Mouse (Mus musculus) limb, embryonic 12.5 days (tissue): ENCODE measurements around the gene Pip5k1b. TPM values are rescaled to one million over a fixed set of nuclear protein-coding genes. Genes with fewer than 3 reads are reported as not detected.

Source experiments
- ATAC-seq: fragments of 200-750 bp; cut with Nextera tagmentation; 2 replicates; pipeline ENCODE4 v1.8.0; 2017; ENCODE audit warnings: low read depth, moderate TSS enrichment; ENCODE audit not compliant: insufficient number of reproducible peaks, insufficient read depth, low FRiP score, low TSS enrichment
- H3K27ac ChIP-seq: fragments of 300-500 bp; sonication (generic); 2 replicates; pipeline ENCODE4 v1.5.1; 2016; ENCODE audit warnings: mild to moderate bottlenecking, moderate library complexity
- H3K27me3 ChIP-seq: fragments of 300-500 bp; sonication (generic); 2 replicates; pipeline ENCODE4 v1.6.1; 2016; ENCODE audit warnings: mild to moderate bottlenecking, moderate library complexity
- H3K36me3 ChIP-seq: fragments of 300-500 bp; sonication (generic); 2 replicates; pipeline ENCODE4 v1.6.1; 2016; ENCODE audit warnings: mild to moderate bottlenecking, moderate library complexity
- H3K4me1 ChIP-seq: fragments of 300-500 bp; sonication (generic); replicated peaks from 2 replicates; pipeline ENCODE4 v1.6.1; 2016
- H3K4me2 ChIP-seq: fragments of 300-500 bp; sonication (generic); 2 replicates; pipeline ENCODE4 v1.6.1; 2016; ENCODE audit warnings: mild to moderate bottlenecking, moderate library complexity
- H3K4me3 ChIP-seq: fragments of 300-500 bp; sonication (generic); replicated peaks from 2 replicates; pipeline ENCODE4 v1.5.1; 2016; ENCODE audit warnings: mild to moderate bottlenecking
- H3K9ac ChIP-seq: fragments of 300-500 bp; sonication (generic); replicated peaks from 2 replicates; pipeline ENCODE4 v1.6.1; 2016; ENCODE audit warnings: mild to moderate bottlenecking, moderate library complexity
- H3K9me3 ChIP-seq: fragments of 300-500 bp; sonication (generic); 2 replicates; pipeline ENCODE4 v1.6.1; 2016; ENCODE audit warnings: mild to moderate bottlenecking, moderate library complexity
- WGBS: fragments of 180-500 bp; shearing (Covaris S2); methylation state at CpG from one replicate; pipeline ENCODE4 v1.1.7; 2016; 5-methylcytosine and 5-hydroxymethylcytosine counted together
- polyA plus RNA-seq: library from polyadenylated mRNA; unstranded; fragments of >200 nt; fragmentation: Nextera tagmentation; extraction: Ambion mirVana; gene quantifications from 2 replicates; pipeline ENCODE4 v1.2.1, GENCODE M21; 2016

Pip5k1b gene
- polyA plus RNA-seq, 1 experiment from 2014 or later = 0.56 TPM

DNA sequence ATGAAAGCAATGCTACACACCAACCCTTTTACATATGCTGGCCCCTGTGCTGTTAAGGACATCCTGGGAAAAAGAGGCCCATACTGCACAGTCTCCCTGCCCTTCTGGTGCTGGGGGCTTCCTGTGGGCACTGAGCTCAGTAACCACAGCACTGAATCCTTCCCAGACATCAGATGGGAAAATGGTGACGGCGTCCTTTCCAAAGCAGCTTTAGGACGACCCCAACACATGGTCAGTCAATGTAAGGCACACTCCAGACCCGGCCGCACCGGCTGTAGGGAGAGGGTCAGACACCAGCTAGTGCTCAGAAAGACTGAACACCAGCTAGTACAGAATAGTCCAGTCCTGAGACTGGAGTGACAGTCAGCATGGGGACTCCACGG lies 13.4 kb downstream of the Pip5k1b start:
- Histone ChIP-seq H3K4me2 (no peak overlapping the region), H3K9ac (no peak overlapping the region), H3K4me3 (no peak overlapping the region), H3K4me1 (no peaks in the 10 kb centered on the region), H3K27me3 (no peaks in the 10 kb centered on the region), H3K27ac (no peak overlapping the region), H3K9me3 (no peaks in the 10 kb centered on the region), H3K36me3 (no peaks in the 10 kb centered on the region)
- 93% methylated on average over 7 of the region's 7 CpGs for WGBS
- no peak for ATAC-seq

DNA sequence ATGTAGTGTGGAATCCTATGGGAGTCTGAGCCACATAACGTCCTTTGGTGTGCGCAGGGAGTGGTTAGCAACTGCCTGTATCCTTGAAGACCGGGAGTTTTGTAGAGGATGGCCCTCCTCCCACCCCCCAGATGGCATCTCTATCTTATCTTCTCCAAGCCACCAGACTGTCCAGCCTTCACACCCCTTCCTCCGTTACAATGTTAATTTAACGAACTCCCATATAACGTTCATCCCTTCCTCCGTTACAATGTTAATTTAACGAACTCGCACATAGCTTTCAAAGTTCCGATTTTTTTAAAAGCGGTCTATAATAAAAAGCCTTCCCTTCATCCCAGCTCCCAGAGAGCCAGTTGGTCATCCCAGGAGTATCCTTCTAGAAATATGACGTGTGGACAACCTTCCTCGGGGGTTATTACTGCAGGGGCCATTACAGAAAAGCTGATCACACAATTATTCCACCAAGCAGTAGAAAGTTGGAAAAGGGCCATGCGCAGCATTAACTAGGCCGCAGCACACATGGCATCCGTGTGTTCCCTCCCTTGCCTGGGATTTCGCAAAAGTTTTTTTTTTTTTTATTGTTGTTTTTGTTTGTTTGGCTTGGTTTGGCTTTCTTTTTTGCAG lies 13.9 kb downstream of the Pip5k1b start:
- Histone ChIP-seq H3K27me3 (no peaks in the 10 kb centered on the region), H3K27ac (no peak overlapping the region), H3K4me2 (no peak overlapping the region), H3K4me1 (no peaks in the 10 kb centered on the region), H3K36me3 (no peaks in the 10 kb centered on the region), H3K9me3 (no peaks in the 10 kb centered on the region), H3K9ac (no peak overlapping the region), H3K4me3 (no peak overlapping the region)
- no peak for ATAC-seq
- WGBS = 78% methylated on average over 17 of the region's 17 CpGs

GRCm38 (mm10) chr19:24540952-24541668 lies 14.6 kb downstream of the Pip5k1b start:
- Histone ChIP-seq H3K4me3 (no peak overlapping the region), H3K27ac (no peak overlapping the region), H3K4me1 (no peaks in the 10 kb centered on the region), H3K9ac (no peak overlapping the region), H3K9me3 (no peaks in the 10 kb centered on the region), H3K4me2 (no peak overlapping the region), H3K27me3 (no peaks in the 10 kb centered on the region), H3K36me3 (no peaks in the 10 kb centered on the region)
- ATAC-seq = no peak
- 93% methylated on average over 10 of the region's 10 CpGs for WGBS

- no peak for ATAC-seq
- Histone ChIP-seq H3K36me3 (no peaks in the 10 kb centered on the region), H3K27ac (no peak overlapping the region), H3K27me3 (no peaks in the 10 kb centered on the region), H3K9ac (no peak overlapping the region), H3K4me2 (no peak overlapping the region), H3K9me3 (no peaks in the 10 kb centered on the region), H3K4me1 (no peaks in the 10 kb centered on the region), H3K4me3 (no peak overlapping the region)
- WGBS = 85% methylated on average over 1 of the region's 1 CpGs
Measured at GRCm38 (mm10) chr19:24539041-24539440, 16.6 kb downstream of the Pip5k1b start.

DNA sequence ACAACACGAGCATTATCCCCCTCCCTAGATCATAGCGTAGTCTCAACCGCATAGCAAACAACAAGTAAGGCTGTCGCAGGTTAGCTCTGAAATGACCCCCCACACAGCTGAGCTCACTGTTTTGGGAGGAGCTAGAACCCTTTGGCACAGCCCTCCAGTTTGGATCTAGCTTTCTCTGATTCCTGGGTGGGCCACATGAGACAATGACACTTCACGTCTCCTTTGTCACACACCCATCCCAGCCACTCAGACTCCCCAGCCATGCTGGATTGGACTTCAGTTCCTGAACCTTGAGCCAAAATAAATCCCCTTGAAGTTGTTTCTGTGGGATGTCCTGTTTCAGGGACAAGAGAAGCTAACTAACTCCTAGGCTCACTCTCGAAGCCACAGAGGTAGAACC lies 17.5 kb downstream of the Pip5k1b start:
- Histone ChIP-seq H3K4me1 (no peaks in the 10 kb centered on the region), H3K9ac (no peak overlapping the region), H3K27me3 (no peaks in the 10 kb centered on the region), H3K36me3 (no peaks in the 10 kb centered on the region), H3K27ac (no peak overlapping the region), H3K4me3 (no peak overlapping the region), H3K9me3 (no peaks in the 10 kb centered on the region), H3K4me2 (no peak overlapping the region)
- 90% methylated on average over 6 of the region's 6 CpGs for WGBS
- ATAC-seq = no peak

DNA sequence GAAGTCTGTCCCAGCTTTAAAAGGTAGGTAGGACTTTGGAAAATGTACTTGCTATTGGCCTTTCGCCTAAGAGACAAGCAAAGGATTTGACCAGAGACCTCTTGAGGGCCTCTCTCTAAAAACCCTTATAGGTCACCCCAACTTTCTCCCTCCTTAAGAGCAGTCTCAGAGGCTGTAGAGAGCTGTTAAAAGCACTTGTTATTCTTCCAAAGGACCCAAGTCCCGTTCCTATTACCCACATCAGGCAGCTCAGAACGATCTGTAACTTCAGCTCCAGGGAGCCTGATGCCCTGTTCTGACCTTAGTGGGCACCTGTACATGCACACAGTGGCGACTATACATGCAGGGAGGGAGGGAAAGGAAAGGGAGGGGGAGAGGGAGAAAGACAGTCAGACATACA lies 18.0 kb downstream of the Pip5k1b start:
- Histone ChIP-seq H3K9me3 (no peaks in the 10 kb centered on the region), H3K27ac (no peak overlapping the region), H3K36me3 (no peaks in the 10 kb centered on the region), H3K9ac (no peak overlapping the region), H3K4me2 (no peak overlapping the region), H3K4me3 (no peak overlapping the region), H3K4me1 (no peaks in the 10 kb centered on the region), H3K27me3 (no peaks in the 10 kb centered on the region)
- ATAC-seq = no peak
- WGBS = 77% methylated on average over 4 of the region's 4 CpGs

DNA sequence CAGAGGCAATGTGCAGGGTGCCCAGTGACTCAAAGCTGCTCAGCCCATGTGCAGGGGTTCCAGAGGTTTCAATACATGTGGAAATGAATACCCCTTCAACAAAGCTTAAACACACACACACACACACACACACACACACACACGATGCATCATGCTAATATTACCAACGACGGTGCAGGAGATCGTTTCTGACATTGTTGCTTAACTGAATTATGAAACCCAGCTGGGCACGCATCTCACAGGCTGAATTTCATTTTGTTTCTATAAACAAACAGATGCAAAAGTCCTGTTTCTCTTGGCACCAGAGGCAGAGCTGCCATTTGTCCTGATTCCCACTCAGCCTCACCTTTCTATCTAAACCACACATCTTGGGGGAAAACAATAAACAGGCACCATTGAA lies 18.8 kb downstream of the Pip5k1b start:
- Histone ChIP-seq H3K4me1 (no peaks in the 10 kb centered on the region), H3K27me3 (no peaks in the 10 kb centered on the region), H3K27ac (no peak overlapping the region), H3K4me3 (no peak overlapping the region), H3K9me3 (no peaks in the 10 kb centered on the region), H3K4me2 (no peak overlapping the region), H3K9ac (no peak overlapping the region), H3K36me3 (no peaks in the 10 kb centered on the region)
- ATAC-seq = no peak
- WGBS = 77% methylated on average over 5 of the region's 5 CpGs

DNA sequence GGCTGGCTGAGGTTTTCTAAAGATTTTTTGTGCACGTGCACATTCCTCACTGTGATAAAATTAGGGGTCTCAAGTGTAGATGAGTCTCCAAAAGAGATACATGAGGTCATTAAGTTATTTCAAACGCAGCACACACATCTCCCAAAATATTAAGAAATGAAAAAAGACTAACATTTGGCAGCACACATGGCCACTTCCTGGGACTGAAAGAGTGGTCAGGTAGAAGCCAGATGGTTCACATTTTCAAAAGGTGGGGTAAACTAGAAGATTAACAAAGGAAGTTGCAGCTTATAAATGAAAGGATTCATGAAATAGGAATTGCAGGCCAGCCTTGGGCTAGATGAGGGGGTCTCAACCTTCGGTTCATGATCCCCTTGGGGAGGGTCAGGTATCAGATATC lies 19.4 kb downstream of the Pip5k1b start:
- Histone ChIP-seq H3K9me3 (no peaks in the 10 kb centered on the region), H3K27ac (no peak overlapping the region), H3K4me1 (no peaks in the 10 kb centered on the region), H3K27me3 (no peaks in the 10 kb centered on the region), H3K4me2 (no peak overlapping the region), H3K4me3 (no peak overlapping the region), H3K36me3 (no peaks in the 10 kb centered on the region), H3K9ac (no peak overlapping the region)
- WGBS = 74% methylated on average over 3 of the region's 3 CpGs
- no peak for ATAC-seq

GRCm38 (mm10) chr19:24535161-24535560 lies 20.5 kb downstream of the Pip5k1b start:
- Histone ChIP-seq H3K4me1 (no peaks in the 10 kb centered on the region), H3K27me3 (no peaks in the 10 kb centered on the region), H3K9me3 (no peaks in the 10 kb centered on the region), H3K9ac (no peak overlapping the region), H3K4me2 (no peak overlapping the region), H3K27ac (no peak overlapping the region), H3K36me3 (no peaks in the 10 kb centered on the region), H3K4me3 (no peak overlapping the region)
- WGBS = 77% methylated on average over 6 of the region's 6 CpGs
- no peak for ATAC-seq

GRCm38 (mm10) chr19:24534733-24535132 lies 20.9 kb downstream of the Pip5k1b start:
- H3K9me3 ChIP-seq = no peaks in the 10 kb centered on the region
- no peaks in the 10 kb centered on the region for H3K36me3 ChIP-seq
- no peaks in the 10 kb centered on the region for H3K27me3 ChIP-seq
- H3K4me3 ChIP-seq = no peak overlapping the region
- no peaks in the 10 kb centered on the region for H3K4me1 ChIP-seq
- no peak overlapping the region for H3K9ac ChIP-seq
- no peak for ATAC-seq
- WGBS = 74% methylated on average over 7 of the region's 7 CpGs
- no peak overlapping the region for H3K27ac ChIP-seq
- no peak overlapping the region for H3K4me2 ChIP-seq

GRCm38 (mm10) chr19:24528910-24529561 lies 26.6 kb downstream of the Pip5k1b start:
- no peaks in the 10 kb centered on the region for H3K27me3 ChIP-seq
- H3K36me3 ChIP-seq = no peaks in the 10 kb centered on the region
- H3K9me3 ChIP-seq = no peaks in the 10 kb centered on the region
- H3K27ac ChIP-seq = no peak overlapping the region
- no peak overlapping the region for H3K4me3 ChIP-seq
- no peaks in the 10 kb centered on the region for H3K4me1 ChIP-seq
- no peak overlapping the region for H3K4me2 ChIP-seq
- WGBS = 90% methylated on average over 4 of the region's 4 CpGs
- no peak for ATAC-seq
- no peak overlapping the region for H3K9ac ChIP-seq
